Mouse (Mus musculus): Measurements from ENCODE around the gene D130043K22Rik. TPM values are rescaled to one million over a fixed set of nuclear protein-coding genes. Genes with fewer than 3 reads are reported as not detected.

Gene D130043K22Rik
- 0.04 TPM in 1 of 2 replicates, not detected in the other for polyA plus RNA-seq (2015; fragmentation: Nextera tagmentation; extraction: Ambion mirVana)

DNA sequence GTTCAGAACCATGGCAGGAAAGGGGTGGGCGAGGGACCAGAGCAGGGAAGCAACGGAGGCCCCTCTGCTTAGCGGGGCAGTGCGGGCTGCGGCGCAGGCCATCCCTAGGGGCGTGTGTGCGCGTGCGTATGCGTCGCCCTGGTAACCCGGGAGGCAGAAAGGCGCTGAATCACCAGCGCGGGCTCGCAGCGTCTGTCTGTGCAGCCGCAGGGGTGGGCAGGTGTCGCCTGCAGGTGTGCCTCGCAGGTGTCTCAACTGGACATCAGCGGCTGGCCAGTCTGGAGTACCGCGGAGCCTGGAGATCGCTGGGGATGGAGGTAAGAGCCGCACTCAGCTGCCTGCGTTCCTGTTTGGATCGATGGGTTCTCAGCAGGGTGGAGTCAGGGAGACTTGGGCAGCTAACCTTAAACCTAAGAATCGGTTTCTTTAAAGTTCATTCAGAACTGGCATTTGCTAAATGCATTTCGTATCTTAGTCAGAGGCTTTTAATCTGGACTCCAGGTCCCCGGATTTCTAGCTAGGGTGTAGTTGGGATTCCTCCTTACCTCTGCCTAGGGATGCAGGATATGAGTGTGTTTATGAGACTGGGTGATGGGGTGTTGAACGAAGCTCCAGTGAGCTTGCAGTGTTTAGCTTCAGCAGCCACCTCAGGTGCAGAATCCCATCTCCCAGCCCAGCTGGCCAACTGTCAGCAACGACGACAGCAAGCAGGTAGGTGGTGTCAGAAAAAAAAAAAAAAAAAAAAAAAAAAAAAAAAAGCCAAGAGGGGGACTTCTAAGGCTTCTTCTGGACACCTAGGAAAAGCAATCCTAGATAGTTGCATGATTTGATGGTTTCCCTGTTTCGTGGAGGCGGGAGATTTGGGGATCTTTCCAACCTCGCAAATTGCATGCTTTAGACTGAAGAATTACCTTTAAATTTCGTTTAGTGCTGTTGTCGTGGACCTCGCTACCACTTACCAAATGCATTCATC, at the start of gene D130043K22Rik:
Gene D130043K22Rik (plus strand): TSS at position 153 of the 973 bp plus-strand sequence.

DNA sequence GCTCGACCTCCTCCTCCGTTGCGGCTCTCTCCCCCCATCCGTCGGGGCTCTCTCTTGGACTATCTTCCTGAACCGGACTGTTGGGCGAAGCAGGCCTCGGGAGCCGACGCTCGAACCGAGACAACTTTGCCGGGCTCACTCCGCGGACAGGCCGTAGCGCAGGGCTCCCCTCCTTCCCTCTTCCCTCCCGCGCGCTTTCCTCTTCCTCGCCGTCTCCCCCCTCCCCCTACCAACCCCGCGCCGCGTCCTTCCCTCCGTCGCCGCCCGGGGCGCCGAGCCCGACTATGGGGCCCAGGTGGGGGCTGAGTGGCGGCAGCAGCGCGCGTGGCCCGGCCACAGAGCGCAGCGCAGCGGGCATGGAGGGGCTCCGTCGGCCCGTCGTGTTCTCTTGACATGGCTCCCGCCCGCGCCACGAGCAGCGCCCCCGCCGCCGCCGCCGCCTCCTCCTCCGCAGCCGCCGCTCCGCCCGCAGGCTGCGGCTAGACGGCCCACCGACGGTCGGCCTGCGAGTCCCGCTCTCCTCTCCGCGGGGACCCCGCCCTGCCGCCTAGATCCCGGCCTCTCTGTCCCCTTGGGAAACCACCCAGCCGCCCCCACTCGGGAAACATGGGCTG, 43.5 kb upstream of the D130043K22Rik start, which contains the start of gene BC005537:
Gene BC005537 (plus strand): TSS at position 350 of the 614 bp plus-strand sequence.

DNA sequence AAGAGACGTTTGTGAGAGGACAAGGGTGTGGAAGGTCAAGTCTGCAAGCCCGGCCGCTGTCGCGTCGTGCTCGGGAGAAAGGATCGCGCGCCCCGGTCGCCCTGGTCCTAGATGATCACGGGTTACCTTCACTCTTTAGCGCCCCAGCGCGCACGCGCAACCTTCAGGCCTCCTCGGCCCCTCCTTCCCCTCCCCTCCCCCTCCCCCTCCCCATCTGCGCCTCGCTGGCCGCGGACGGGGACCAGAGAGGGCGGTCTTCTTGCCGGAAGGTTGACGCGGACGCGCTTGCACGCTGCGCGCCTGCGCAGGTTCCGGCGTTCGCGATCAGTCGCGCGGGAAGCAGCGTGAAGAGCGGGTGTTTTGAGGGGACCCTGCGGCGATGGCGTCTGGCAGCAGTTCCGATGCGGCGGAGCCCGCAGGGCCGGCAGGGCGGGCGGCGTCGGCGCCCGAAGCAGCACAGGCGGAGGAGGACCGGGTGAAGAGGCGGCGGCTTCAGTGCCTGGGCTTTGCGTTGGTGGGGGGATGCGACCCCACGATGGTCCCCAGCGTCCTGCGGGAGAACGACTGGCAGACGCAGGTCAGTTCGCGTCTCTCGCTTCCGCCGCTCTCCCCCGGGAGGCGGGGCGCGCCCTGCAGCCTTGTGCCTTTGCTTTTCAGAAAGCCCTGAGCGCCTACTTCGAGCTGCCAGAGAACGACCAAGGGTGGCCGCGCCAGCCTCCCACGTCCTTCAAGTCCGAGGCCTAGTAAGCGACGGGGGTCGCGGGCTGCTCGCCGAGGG, 13.4 kb upstream of the D130043K22Rik start, which contains the start of the genes Acot13 and Tdp2:
Gene Acot13 (minus strand): TSS at position 188 of the 778 bp plus-strand sequence.
Gene Tdp2 (plus strand): TSS at position 327 of the 778 bp plus-strand sequence.

DNA sequence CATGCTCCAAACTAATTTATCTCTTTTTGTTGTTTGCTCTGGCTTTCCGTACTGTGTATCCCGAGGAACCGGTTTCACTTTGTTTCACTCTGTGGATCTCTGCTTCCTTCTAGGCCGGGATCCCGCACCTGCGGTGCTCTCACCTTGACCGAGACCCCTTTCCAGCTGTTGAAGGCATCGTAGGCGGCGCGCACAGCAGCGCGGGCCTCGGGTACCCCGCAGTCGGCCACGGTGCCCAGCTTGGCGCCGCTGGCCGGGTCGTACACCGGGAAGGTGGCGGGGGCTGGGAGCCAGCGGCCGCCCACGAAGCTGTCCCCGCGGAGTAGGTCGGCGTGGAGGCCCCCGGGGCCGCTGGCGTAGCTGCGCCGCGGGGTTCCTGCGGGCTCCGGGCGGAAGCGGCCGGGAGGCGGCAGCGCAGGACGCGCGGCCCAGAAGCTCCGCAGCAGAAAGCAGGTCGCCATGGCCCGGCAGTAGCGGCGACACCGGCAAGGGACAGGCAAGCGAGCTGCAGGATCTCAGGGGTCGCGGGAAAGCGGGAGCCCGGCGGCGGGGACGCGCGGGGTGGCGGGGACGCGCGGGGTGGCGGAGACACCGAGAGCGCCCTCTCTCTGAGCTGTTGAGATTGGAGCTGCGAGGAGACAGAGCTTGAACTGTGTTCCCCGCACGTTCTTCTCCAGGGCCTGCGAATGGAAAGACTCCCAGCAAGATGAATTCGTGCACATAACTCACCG, 92.3 kb downstream of the D130043K22Rik start, which contains the start of gene Aldh5a1:
Gene Aldh5a1 (minus strand): TSS at position 554 of the 731 bp plus-strand sequence.

DNA sequence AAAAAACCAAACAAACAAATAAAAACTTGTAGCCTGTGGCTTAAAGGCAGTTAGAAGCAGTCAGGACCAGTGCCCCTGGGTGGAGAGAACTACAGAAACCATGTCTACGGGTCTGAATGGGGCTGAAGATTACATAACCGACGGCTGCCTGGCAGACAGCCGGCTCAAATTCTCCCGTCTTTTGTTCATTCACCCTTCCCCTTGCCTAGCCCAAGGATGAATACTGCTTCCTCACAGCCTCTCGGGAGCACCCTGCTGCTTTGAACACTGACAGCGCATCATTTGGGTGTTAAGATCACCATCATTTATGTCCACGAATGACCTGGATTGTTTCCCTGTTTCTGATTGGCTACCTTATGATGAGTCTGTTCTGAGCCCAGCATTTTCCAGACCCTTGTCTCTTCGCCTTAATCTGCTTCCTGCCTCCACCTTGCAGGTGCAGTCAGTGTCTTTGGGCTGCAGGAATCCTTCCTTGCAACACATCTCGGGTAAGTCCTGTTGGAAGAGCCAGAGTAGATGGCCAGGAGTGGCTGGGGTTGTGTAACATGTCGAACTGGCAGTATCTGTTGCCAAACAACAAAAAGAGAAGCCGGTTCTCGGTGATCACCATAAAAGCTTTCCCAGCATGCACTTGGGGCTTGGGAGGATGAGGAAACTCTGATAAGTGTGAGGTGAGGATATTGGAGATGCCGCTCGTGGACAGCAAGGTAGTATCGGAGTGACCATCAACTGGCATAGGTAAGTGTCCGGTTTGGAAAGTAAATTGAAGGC, 97.8 kb downstream of the D130043K22Rik start, which contains the start of gene Gpld1:
Gene Gpld1 (plus strand): TSS at position 641 of the 771 bp plus-strand sequence.

Other genes with a start within 250 kb of the D130043K22Rik start
- gene Armh2, start 103.9 kb upstream of the D130043K22Rik start, polyA plus RNA-seq (2015; fragmentation: Nextera tagmentation; extraction: Ambion mirVana): 0.20 TPM in 1 of 2 replicates, not detected in the other
- 30.7 and 43.8 TPM in 2 replicates for gene Gmnn, start 83.2 kb upstream of the D130043K22Rik start, polyA plus RNA-seq (2015; fragmentation: Nextera tagmentation; extraction: Ambion mirVana)
- gene BC005537, start 43.5 kb upstream of the D130043K22Rik start, polyA plus RNA-seq (2015; fragmentation: Nextera tagmentation; extraction: Ambion mirVana): 12.5 and 13.4 TPM in 2 replicates
- 62.6 and 71.7 TPM in 2 replicates for gene Acot13, start 13.6 kb upstream of the D130043K22Rik start, polyA plus RNA-seq (2015; fragmentation: Nextera tagmentation; extraction: Ambion mirVana)
- gene Tdp2, start 13.5 kb upstream of the D130043K22Rik start, polyA plus RNA-seq (2015; fragmentation: Nextera tagmentation; extraction: Ambion mirVana): 19.6 and 20.8 TPM in 2 replicates
- gene Aldh5a1, start 92.5 kb downstream of the D130043K22Rik start, polyA plus RNA-seq (2015; fragmentation: Nextera tagmentation; extraction: Ambion mirVana): 2.5 and 2.6 TPM in 2 replicates
- 1.5 and 1.6 TPM in 2 replicates for gene Gpld1, start 98.0 kb downstream of the D130043K22Rik start, polyA plus RNA-seq (2015; fragmentation: Nextera tagmentation; extraction: Ambion mirVana)
- 11.9 and 17.8 TPM in 2 replicates for gene Mrs2, start 175.2 kb downstream of the D130043K22Rik start, polyA plus RNA-seq (2015; fragmentation: Nextera tagmentation; extraction: Ambion mirVana)
- 0.19 and 0.41 TPM in 2 replicates for gene Dcdc2a, start 210.9 kb downstream of the D130043K22Rik start, polyA plus RNA-seq (2015; fragmentation: Nextera tagmentation; extraction: Ambion mirVana)

All from urinary bladder, postnatal 0 days (tissue).